Mouse (Mus musculus): ENCODE measurements around the gene Slfn5. TPM values are rescaled to one million over a fixed set of nuclear protein-coding genes. Genes with fewer than 3 reads are reported as not detected.

Slfn5 gene
- total RNA-seq, 1 experiment from 2014 or later: 25.2 TPM

GRCm38 (mm10) chr11:82987621-82988020 is 36.5 kb downstream of the Slfn5 start:
- no peak for ATAC-seq (replicated peaks; ENCODE audit: insufficient number of reproducible peaks, low FRiP score, low TSS enrichment, poor library complexity, severe bottlenecking)

- ATAC-seq (replicated peaks; ENCODE audit: insufficient number of reproducible peaks, low FRiP score, low TSS enrichment, poor library complexity, severe bottlenecking): no peak
Measured at GRCm38 (mm10) chr11:82989357-82989756, 38.2 kb downstream of the Slfn5 start.

GRCm38 (mm10) chr11:82990612-82991385 is 39.6 kb downstream of the Slfn5 start:
- ATAC-seq (replicated peaks; ENCODE audit: insufficient number of reproducible peaks, low FRiP score, low TSS enrichment, poor library complexity, severe bottlenecking): peak; percentile 48

- ATAC-seq (replicated peaks; ENCODE audit: insufficient number of reproducible peaks, low FRiP score, low TSS enrichment, poor library complexity, severe bottlenecking): peak; percentile 38
Measured at GRCm38 (mm10) chr11:82991469-82992166, 40.5 kb downstream of the Slfn5 start, which contains the start of gene Slfn9. Gene Slfn9 (minus strand): TSS chr11:82991830.

GRCm38 (mm10) chr11:83013356-83013755 is 62.2 kb downstream of the Slfn5 start:
- no peak for ATAC-seq (replicated peaks; ENCODE audit: insufficient number of reproducible peaks, low FRiP score, low TSS enrichment, poor library complexity, severe bottlenecking)

Other genes with a start within 250 kb of the Slfn5 start
- 0.29 to 0.64 TPM in 2 of 3 replicates, not detected in the other for gene Cct6b, start 187.0 kb upstream of the Slfn5 start, total RNA-seq (2017)
- gene Zfp830, start 187.0 kb upstream of the Slfn5 start, total RNA-seq (2017): 57.6 to 66.5 TPM (median 64.7 TPM) in 3 replicates
- gene Lig3, start 170.2 kb upstream of the Slfn5 start, total RNA-seq (2017): 18.8 to 33.3 TPM (median 29.5 TPM) in 3 replicates
- gene Rffl, start 80.1 kb upstream of the Slfn5 start, total RNA-seq (2017): 13.3 to 17.8 TPM (median 16.3 TPM) in 3 replicates
- gene Rad51d, start 60.7 kb upstream of the Slfn5 start, total RNA-seq (2017): 7.7 to 17.1 TPM (median 16.1 TPM) in 3 replicates
- not detected in 3 replicates for gene Fndc8, start 59.2 kb upstream of the Slfn5 start, total RNA-seq (2017)
- gene Nle1, start 42.9 kb upstream of the Slfn5 start, total RNA-seq (2017): 0.85 to 13.1 TPM (median 3.6 TPM) in 3 replicates
- gene Unc45b, start 40.8 kb upstream of the Slfn5 start, total RNA-seq (2017): not detected in 3 replicates
- 7.5 to 17.2 TPM (median 7.7 TPM) in 3 replicates for gene Slfn9, start 40.5 kb downstream of the Slfn5 start, total RNA-seq (2017)
- 32.7 to 79.3 TPM (median 34.1 TPM) in 3 replicates for gene Slfn8, start 69.5 kb downstream of the Slfn5 start, total RNA-seq (2017)
- gene Slfn2, start 113.8 kb downstream of the Slfn5 start, total RNA-seq (2017): 546 to 771 TPM (median 642 TPM) in 3 replicates
- 23.8 to 42.1 TPM (median 29.4 TPM) in 3 replicates for gene Slfn1, start 165.5 kb downstream of the Slfn5 start, total RNA-seq (2017)
- gene Slfn4, start 223.8 kb downstream of the Slfn5 start, total RNA-seq (2017): 1.9 to 3.6 TPM (median 2.7 TPM) in 3 replicates
- gene Slfn3, start 240.0 kb downstream of the Slfn5 start, total RNA-seq (2017): 3.3 to 5.2 TPM (median 3.9 TPM) in 3 replicates

All from monocyte, adult 5-6 weeks (primary cell).